Mouse (Mus musculus) ES-E14 (cell line): ENCODE data around the gene Nos1ap.

Experiments
- MAFK ChIP-seq: IDR thresholded peaks from 2 replicates; pipeline ENCODE4 v1.6.1; 2014; ENCODE audit warnings: mild to moderate bottlenecking, low read depth, low read length, inconsistent platforms; ENCODE audit not compliant: insufficient read depth
- ZC3H11A ChIP-seq: IDR thresholded peaks from 2 replicates; pipeline ENCODE4 v1.6.1; 2012; ENCODE audit warnings: low read depth, mild to moderate bottlenecking, inconsistent platforms, low read length, borderline replicate concordance

DNA sequence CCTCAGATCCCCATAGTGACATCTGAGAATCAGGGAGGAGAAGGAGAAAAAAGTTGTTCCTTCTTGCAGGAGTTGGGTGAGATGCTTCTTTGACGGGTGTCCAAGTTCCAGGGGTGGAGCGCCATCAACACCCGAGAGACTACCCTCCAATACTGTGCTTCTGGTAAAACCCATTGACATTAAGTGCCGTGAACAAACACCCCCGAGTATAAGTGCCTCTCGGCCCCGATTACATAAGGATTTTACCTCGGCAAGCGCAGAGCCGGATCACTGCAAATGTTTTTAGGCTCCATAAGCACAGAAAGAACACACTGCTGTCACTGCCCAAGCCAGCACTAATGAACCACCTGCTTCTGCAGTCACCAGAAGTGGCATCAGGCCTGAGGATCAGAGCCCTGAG is 266.7 kb downstream of the Nos1ap start:
- TF ChIP-seq MAFK (no peak), ZC3H11A (no peak)
